Mouse (Mus musculus): Measurements from ENCODE around the gene Rassf3.

- no peak for TF ChIP-seq POLR2A (IDR thresholded peaks at IDR 0.05; ENCODE audit: low read depth, low read length)
- TF ChIP-seq CTCF (IDR thresholded peaks at IDR 0.05; ENCODE audit: extremely low read depth, insufficient read depth, insufficient read length, insufficient replicate concordance) = no peak
These were observed 41.6 kb downstream of the Rassf3 start for GRCm38 (mm10) chr10:121434441-121435103.
